Mouse (Mus musculus) liver, embryonic 14.5 days (tissue): ENCODE measurements around the gene Slc45a2. TPM values are rescaled to one million over a fixed set of nuclear protein-coding genes. Genes with fewer than 3 reads are reported as not detected.
"Not testable (repeated sequence)": the region's sequence is repeated elsewhere in the genome, so short reads cannot be mapped to it uniquely, and the experiment has no call there.

Source experiments
- ATAC-seq: fragments of 200-750 bp; cut with Nextera tagmentation; 2 replicates; pipeline ENCODE4 v1.8.0; 2017; ENCODE audit warnings: moderate number of reproducible peaks, mild to moderate bottlenecking, moderate library complexity; ENCODE audit not compliant: insufficient read depth
- DNase-seq, 3 experiments: peaks; one replicate each; pipeline ENCODE4 v3.0.0-alpha.2; 2012 to 2013; ENCODE audit warnings: low read depth in 3 of 3, low spot score in 3 of 3
- H3K27ac ChIP-seq: fragments of 300-500 bp; sonication (generic); 2 replicates; pipeline ENCODE4 v1.5.1; 2014; ENCODE audit warnings: moderate library complexity, mild to moderate bottlenecking, control low read depth, inconsistent platforms
- H3K27me3 ChIP-seq: fragments of 300-500 bp; sonication (generic); 2 replicates; pipeline ENCODE4 v1.6.1; 2014; ENCODE audit warnings: mild to moderate bottlenecking, low read length, moderate library complexity; ENCODE audit not compliant: control insufficient read depth, insufficient read depth
- H3K36me3 ChIP-seq: fragments of 300-500 bp; sonication (generic); replicated peaks from 2 replicates; pipeline ENCODE4 v1.6.1; 2014; ENCODE audit warnings: low read depth; ENCODE audit not compliant: control insufficient read depth, insufficient read depth
- H3K4me1 ChIP-seq, 2 experiments: fragments of 200-500 bp in 1 of 2; fragments of 300-500 bp in 1 of 2; sonication (generic) in 1 of 2; replicated peaks; 2 replicates each; pipeline ENCODE4 v1.6.1; 2012 to 2014; ENCODE audit warnings: antibody characterized with exemption in 1 of 2, inconsistent platforms in 1 of 2, low read length in 1 of 2; ENCODE audit not compliant: control insufficient read depth in 2 of 2, insufficient read depth in 2 of 2
- H3K4me2 ChIP-seq: fragments of 300-500 bp; sonication (generic); 2 replicates; pipeline ENCODE4 v1.6.1; 2014; ENCODE audit warnings: low read depth, mild to moderate bottlenecking, control low read depth, moderate library complexity
- H3K4me3 ChIP-seq, 2 experiments: fragments of 200-500 bp in 1 of 2; fragments of 300-500 bp in 1 of 2; sonication (generic) in 1 of 2; 2 replicates each; pipeline ENCODE4 v1.5.1; 2012 to 2014; ENCODE audit warnings: low read depth in 2 of 2, low read length in 2 of 2, mild to moderate bottlenecking in 2 of 2, control low read depth in 1 of 2, inconsistent platforms in 1 of 2, moderate library complexity in 1 of 2; ENCODE audit not compliant: insufficient read depth in 1 of 2
- H3K9ac ChIP-seq: fragments of 300-500 bp; sonication (generic); replicated peaks from 2 replicates; pipeline ENCODE4 v1.6.1; 2014; ENCODE audit warnings: mild to moderate bottlenecking, control low read depth, moderate library complexity
- H3K9me3 ChIP-seq: fragments of 300-500 bp; sonication (generic); 2 replicates; pipeline ENCODE4 v1.6.1; 2016; ENCODE audit warnings: low read length, mixed read lengths; ENCODE audit not compliant: control insufficient read depth
- CTCF ChIP-seq: IDR thresholded peaks from 2 replicates; pipeline ENCODE4 v1.5.1; 2016; ENCODE audit warnings: antibody characterized with exemption, low read depth, control low read depth
- EP300 ChIP-seq: IDR thresholded peaks from 2 replicates; pipeline ENCODE4 v1.6.1; 2016; ENCODE audit warnings: antibody characterized with exemption, low read depth
- WGBS: fragments of 180-500 bp; shearing (Covaris S2); extraction: QIAGEN DNeasy Blood & Tissue Kit; methylation state at CpG from one replicate; pipeline ENCODE4 v1.1.7; 2014; ENCODE audit not compliant: insufficient replicate concordance; 5-methylcytosine and 5-hydroxymethylcytosine counted together
- polyA plus RNA-seq, 2 experiments: library from polyadenylated mRNA; depleted of rRNA in 1 of 2; stranded (reverse) in 1 of 2; unstranded in 1 of 2; fragments of >200 nt; fragmentation: Nextera tagmentation in 1 of 2; extraction: Ambion mirVana in 1 of 2; gene quantifications; 2 replicates each; pipeline versions ENCODE4 v1.2.1 to v1.2.3; 2012 to 2014

The Slc45a2 gene
- polyA plus RNA-seq, 2 experiments: 0.01 TPM; not detected in 1

DNA sequence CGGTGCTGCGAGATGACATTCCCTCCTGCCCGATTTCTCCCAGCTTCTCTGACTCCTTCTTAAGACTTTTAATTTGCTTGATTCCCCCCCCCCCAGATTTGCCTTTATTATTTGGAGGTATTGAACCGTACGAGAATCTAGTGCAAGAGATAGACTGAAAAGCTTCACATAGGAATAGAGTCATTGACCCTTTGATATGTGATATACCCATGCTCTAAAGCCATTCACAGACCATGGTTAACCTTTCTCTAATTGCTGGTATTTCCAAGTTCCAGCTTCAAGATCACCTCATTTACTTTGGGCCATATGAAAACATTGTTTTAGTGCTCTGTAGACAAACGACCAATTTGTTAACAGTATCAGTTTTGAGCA lies 18.5 kb upstream of the Slc45a2 start:
- TF ChIP-seq EP300: no peak
- no peak for TF ChIP-seq CTCF
- H3K4me1 ChIP-seq: peaks cover 0 to 9% of the 10 kb centered on the region in 2 experiments; a peak in 2 of 4 replicates
- H3K4me3 ChIP-seq: peak overlapping the region; percentile 61 to 64
- ATAC-seq: no peak
- H3K27me3 ChIP-seq: no peaks in the 10 kb centered on the region
- no peak overlapping the region for H3K27ac ChIP-seq
- 6% methylated on average over 6 of the region's 6 CpGs for WGBS
- peak overlapping the region; percentile 74 for H3K4me2 ChIP-seq
- no peaks in the 10 kb centered on the region for H3K36me3 ChIP-seq
- no peak for DNase-seq
- H3K9me3 ChIP-seq: no peaks in the 10 kb centered on the region
- H3K9ac ChIP-seq: peak overlapping the region; percentile 57

DNA sequence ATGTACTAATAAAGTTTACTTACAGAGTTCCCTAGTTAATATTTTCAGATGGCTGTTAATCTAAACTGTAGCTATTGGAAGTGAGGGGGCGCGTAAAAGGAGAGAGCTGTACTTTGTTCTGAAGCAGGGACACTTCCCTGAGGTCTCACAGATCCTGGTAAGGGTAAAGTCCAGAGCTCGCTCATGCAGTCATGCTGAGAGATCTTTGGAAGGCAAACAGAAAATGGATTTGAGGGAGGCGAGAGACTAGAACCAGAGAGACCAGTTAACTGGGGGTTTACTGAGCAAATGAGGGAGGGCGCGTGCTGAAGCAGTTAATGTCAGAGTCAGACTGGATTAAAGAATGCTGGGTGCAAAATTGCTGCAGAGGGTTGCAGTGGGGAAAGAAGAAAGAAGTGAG lies 14.8 kb upstream of the Slc45a2 start:
- ATAC-seq: no peak

DNA sequence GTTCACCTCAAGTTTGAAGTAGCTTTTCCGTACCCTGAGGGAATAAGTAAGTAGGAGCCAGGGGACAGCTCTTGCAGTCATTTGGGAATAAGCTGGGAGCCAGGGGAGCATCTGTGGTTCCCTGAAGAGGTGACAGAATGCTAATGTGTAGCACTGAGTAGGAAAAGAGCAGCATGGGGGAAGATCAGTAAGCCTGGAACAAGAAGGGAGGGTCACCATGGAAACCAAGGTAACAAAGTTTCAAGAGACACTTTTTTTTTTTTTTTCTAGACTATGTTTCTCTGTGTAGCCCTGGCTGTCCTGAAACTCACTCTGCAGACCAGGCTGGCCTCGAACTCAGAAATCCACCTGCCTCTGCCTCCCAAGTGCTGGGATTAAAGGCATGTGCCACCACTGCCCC lies 14.0 kb upstream of the Slc45a2 start:
- not testable (repeated sequence) for H3K9ac ChIP-seq, H3K27me3 ChIP-seq, H3K27ac ChIP-seq, DNase-seq, H3K4me2 ChIP-seq, H3K9me3 ChIP-seq, H3K4me3 ChIP-seq, H3K36me3 ChIP-seq, H3K4me1 ChIP-seq, ATAC-seq
- 34% methylated on average over 2 of the region's 2 CpGs for WGBS

More for the DNA sequence above, 14.8 kb upstream of the Slc45a2 start:
- Histone ChIP-seq H3K27ac (no peak overlapping the region), H3K4me2 (no peak overlapping the region), H3K4me3 (no peak overlapping the region), H3K36me3 (no peaks in the 10 kb centered on the region), H3K9ac (no peak overlapping the region), H3K9me3 (no peaks in the 10 kb centered on the region), H3K27me3 (no peaks in the 10 kb centered on the region), H3K4me1 (peaks cover 0 to 8% of the 10 kb centered on the region in 2 experiments; a peak in 2 of 4 replicates)
- peak in 2 of 3 experiments; percentile 13 to 16 for DNase-seq
- TF ChIP-seq EP300 (no peak), CTCF (no peak)
- WGBS: 60% methylated on average over 6 of the region's 6 CpGs

DNA sequence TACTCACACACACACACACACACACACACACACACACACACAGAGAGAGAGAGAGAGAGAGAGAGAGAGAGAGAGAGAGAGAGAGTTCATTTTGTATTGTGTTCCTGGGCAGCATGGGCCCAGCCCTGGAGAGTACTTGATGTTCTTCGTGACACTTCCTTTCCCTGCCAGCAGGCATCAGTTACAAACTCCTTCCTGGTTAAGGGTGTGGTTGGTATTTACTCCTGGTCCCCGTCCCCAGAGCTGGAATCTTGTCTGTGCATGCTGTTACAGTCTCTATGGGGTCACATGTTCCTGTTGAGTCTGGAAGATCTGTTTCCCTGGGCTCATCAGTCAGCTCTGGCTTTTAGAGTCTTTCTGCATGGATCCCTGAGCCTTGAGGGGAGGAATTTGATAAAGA lies 10.1 kb upstream of the Slc45a2 start:
- peaks cover 0 to 3% of the 10 kb centered on the region in 2 experiments; a peak in 1 of 4 replicates for H3K4me1 ChIP-seq
- H3K27me3 ChIP-seq: no peaks in the 10 kb centered on the region
- H3K9ac ChIP-seq: no peak overlapping the region
- 44% methylated on average over 2 of the region's 2 CpGs for WGBS
- no peak overlapping the region for H3K4me2 ChIP-seq
- H3K27ac ChIP-seq: no peak overlapping the region
- no peaks in the 10 kb centered on the region for H3K36me3 ChIP-seq
- ATAC-seq (no peak), DNase-seq (no peak)
- H3K9me3 ChIP-seq: no peaks in the 10 kb centered on the region
- TF ChIP-seq EP300 (no peak), CTCF (no peak)
- H3K4me3 ChIP-seq: no peak overlapping the region

DNA sequence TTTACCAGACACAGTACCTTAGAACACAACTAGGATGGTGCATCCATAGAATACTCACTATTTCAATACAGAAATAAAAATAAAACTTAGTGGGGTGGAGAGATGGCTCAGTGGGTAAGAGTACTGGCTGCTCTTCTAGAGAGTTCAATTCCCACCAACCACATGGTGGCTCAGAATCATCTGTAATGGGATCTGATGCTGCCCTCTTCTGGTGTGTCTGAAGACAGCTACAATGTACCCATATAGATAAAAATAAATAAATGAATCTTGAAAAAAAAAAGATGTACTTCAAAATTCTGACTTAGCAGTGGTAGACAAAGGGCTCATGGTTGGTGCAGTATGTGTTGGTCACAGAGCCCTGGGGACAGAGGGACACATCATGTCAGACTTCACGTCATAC lies 9.0 kb upstream of the Slc45a2 start:
- TF ChIP-seq CTCF (no peak), EP300 (no peak)
- ATAC-seq (no peak), DNase-seq (no peak)
- H3K9ac ChIP-seq: no peak overlapping the region
- no peak overlapping the region for H3K4me3 ChIP-seq
- H3K9me3 ChIP-seq: no peaks in the 10 kb centered on the region
- H3K4me2 ChIP-seq: no peak overlapping the region
- H3K27ac ChIP-seq: no peak overlapping the region
- peaks cover 0 to 1% of the 10 kb centered on the region in 2 experiments; a peak in 1 of 4 replicates for H3K4me1 ChIP-seq
- 70% methylated on average over 1 of the region's 1 CpGs for WGBS
- no peaks in the 10 kb centered on the region for H3K27me3 ChIP-seq
- no peaks in the 10 kb centered on the region for H3K36me3 ChIP-seq

DNA sequence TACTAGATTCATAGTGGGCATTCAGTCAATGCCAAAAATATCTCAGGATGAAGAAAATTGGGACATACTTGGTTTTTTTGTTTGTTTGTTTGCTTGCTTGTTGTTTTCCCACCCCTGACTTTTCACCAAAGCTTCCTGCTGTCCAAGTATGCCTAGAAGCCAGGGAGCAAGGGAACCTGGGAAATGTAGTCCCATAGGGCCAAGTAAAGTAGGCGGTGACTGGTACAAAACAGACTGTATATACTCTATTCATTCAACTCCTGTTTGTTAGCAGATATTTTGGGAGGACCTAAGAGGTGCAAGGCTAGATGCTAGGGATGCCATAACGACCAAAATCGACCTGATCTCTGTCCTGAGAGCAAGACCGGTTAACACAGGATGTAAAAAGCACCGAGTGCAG lies 689 bp upstream of the Slc45a2 start:
- no peaks in the 10 kb centered on the region for H3K4me1 ChIP-seq

More for the DNA sequence above, 689 bp upstream of the Slc45a2 start:
- Histone ChIP-seq H3K9ac (no peak overlapping the region), H3K27ac (no peak overlapping the region), H3K27me3 (no peaks in the 10 kb centered on the region), H3K36me3 (no peaks in the 10 kb centered on the region), H3K4me3 (no peak overlapping the region), H3K4me2 (no peak overlapping the region), H3K9me3 (no peaks in the 10 kb centered on the region)
- DNase-seq: no peak
- WGBS: 44% methylated on average over 5 of the region's 5 CpGs
- no peak for TF ChIP-seq EP300
- TF ChIP-seq CTCF: no peak
- ATAC-seq: no peak
